Mouse (Mus musculus): ENCODE results near the gene Aox1. TPM values are rescaled to one million over a fixed set of nuclear protein-coding genes. Genes with fewer than 3 reads are reported as not detected.

The Aox1 gene
- polyA plus RNA-seq, 1 experiment from 2014 or later, result 0.10 TPM

GRCm38 (mm10) chr1:58069181-58069580 is 39.5 kb downstream of the Aox1 start:
- no peak overlapping the region for H3K4me2 ChIP-seq
- H3K27me3 ChIP-seq, result no peaks in the 10 kb centered on the region
- no peak overlapping the region for H3K9ac ChIP-seq
- no peaks in the 10 kb centered on the region for H3K4me1 ChIP-seq (replicated peaks)
- no peak overlapping the region for H3K4me3 ChIP-seq
- H3K27ac ChIP-seq (replicated peaks), result no peak overlapping the region
- WGBS, result 88% methylated on average over 6 of the region's 6 CpGs
- H3K9me3 ChIP-seq, result no peaks in the 10 kb centered on the region
- ATAC-seq (ENCODE audit: low read depth), result no peak
- no peaks in the 10 kb centered on the region for H3K36me3 ChIP-seq

- no peaks in the 10 kb centered on the region for H3K36me3 ChIP-seq
- no peak overlapping the region for H3K4me3 ChIP-seq
- H3K9me3 ChIP-seq, result no peaks in the 10 kb centered on the region
- no peak overlapping the region for H3K27ac ChIP-seq (replicated peaks)
- no peak overlapping the region for H3K9ac ChIP-seq
- no peak overlapping the region for H3K4me2 ChIP-seq
- 89% methylated on average over 11 of the region's 11 CpGs for WGBS
- no peak for ATAC-seq (ENCODE audit: low read depth)
- no peaks in the 10 kb centered on the region for H3K4me1 ChIP-seq (replicated peaks)
- H3K27me3 ChIP-seq, result no peaks in the 10 kb centered on the region
Measured at GRCm38 (mm10) chr1:58070091-58070490, 40.4 kb downstream of the Aox1 start.

GRCm38 (mm10) chr1:58071006-58071405 is 41.3 kb downstream of the Aox1 start:
- Histone ChIP-seq H3K36me3 (no peaks in the 10 kb centered on the region), H3K9ac (no peak overlapping the region), H3K27ac (replicated peaks) (no peak overlapping the region), H3K27me3 (no peaks in the 10 kb centered on the region), H3K9me3 (no peaks in the 10 kb centered on the region), H3K4me3 (no peak overlapping the region), H3K4me2 (no peak overlapping the region), H3K4me1 (replicated peaks) (no peaks in the 10 kb centered on the region)
- 87% methylated on average over 9 of the region's 9 CpGs for WGBS
- ATAC-seq (ENCODE audit: low read depth), result no peak

GRCm38 (mm10) chr1:58071509-58071908 is 41.8 kb downstream of the Aox1 start:
- Histone ChIP-seq H3K9me3 (no peaks in the 10 kb centered on the region), H3K4me2 (no peak overlapping the region), H3K36me3 (no peaks in the 10 kb centered on the region), H3K27me3 (no peaks in the 10 kb centered on the region), H3K9ac (no peak overlapping the region), H3K4me1 (replicated peaks) (no peaks in the 10 kb centered on the region), H3K4me3 (no peak overlapping the region), H3K27ac (replicated peaks) (no peak overlapping the region)
- no peak for ATAC-seq (ENCODE audit: low read depth)
- WGBS, result 97% methylated on average over 1 of the region's 1 CpGs

- Histone ChIP-seq H3K27ac (replicated peaks) (no peak overlapping the region), H3K36me3 (no peaks in the 10 kb centered on the region), H3K4me1 (replicated peaks) (no peaks in the 10 kb centered on the region), H3K9ac (no peak overlapping the region), H3K4me2 (no peak overlapping the region), H3K9me3 (no peaks in the 10 kb centered on the region), H3K4me3 (no peak overlapping the region), H3K27me3 (no peaks in the 10 kb centered on the region)
- WGBS, result 64% methylated on average over 2 of the region's 2 CpGs
- ATAC-seq (ENCODE audit: low read depth), result no peak
Measured at GRCm38 (mm10) chr1:58072416-58072815, 42.7 kb downstream of the Aox1 start.

- no peak for ATAC-seq (ENCODE audit: low read depth)
- Histone ChIP-seq H3K27ac (replicated peaks) (no peak overlapping the region), H3K4me1 (replicated peaks) (no peaks in the 10 kb centered on the region), H3K4me3 (no peak overlapping the region), H3K9me3 (no peaks in the 10 kb centered on the region), H3K36me3 (no peaks in the 10 kb centered on the region), H3K4me2 (no peak overlapping the region), H3K9ac (no peak overlapping the region), H3K27me3 (no peaks in the 10 kb centered on the region)
- WGBS, result 73% methylated on average over 12 of the region's 12 CpGs
Measured at GRCm38 (mm10) chr1:58072991-58073730, 43.4 kb downstream of the Aox1 start.

GRCm38 (mm10) chr1:58074266-58074665 is 44.5 kb downstream of the Aox1 start:
- no peaks in the 10 kb centered on the region for H3K27me3 ChIP-seq
- ATAC-seq (ENCODE audit: low read depth), result no peak
- 92% methylated on average over 2 of the region's 2 CpGs for WGBS

GRCm38 (mm10) chr1:58077882-58078281 is 48.2 kb downstream of the Aox1 start:
- no peak overlapping the region for H3K4me3 ChIP-seq

More at GRCm38 (mm10) chr1:58074266-58074665, 44.5 kb downstream of the Aox1 start:
- H3K9ac ChIP-seq, result no peak overlapping the region
- H3K4me2 ChIP-seq, result no peak overlapping the region
- H3K36me3 ChIP-seq, result no peaks in the 10 kb centered on the region
- no peak overlapping the region for H3K27ac ChIP-seq (replicated peaks)
- H3K9me3 ChIP-seq, result no peaks in the 10 kb centered on the region
- no peaks in the 10 kb centered on the region for H3K4me1 ChIP-seq (replicated peaks)
- no peak overlapping the region for H3K4me3 ChIP-seq

GRCm38 (mm10) chr1:58078390-58078789 is 48.7 kb downstream of the Aox1 start:
- ATAC-seq (ENCODE audit: low read depth), result no peak
- Histone ChIP-seq H3K36me3 (no peaks in the 10 kb centered on the region), H3K9ac (no peak overlapping the region), H3K4me2 (no peak overlapping the region), H3K27me3 (no peaks in the 10 kb centered on the region), H3K4me3 (no peak overlapping the region), H3K4me1 (replicated peaks) (no peaks in the 10 kb centered on the region), H3K27ac (replicated peaks) (no peak overlapping the region), H3K9me3 (no peaks in the 10 kb centered on the region)
- WGBS, result 92% methylated on average over 7 of the region's 7 CpGs

More at GRCm38 (mm10) chr1:58077882-58078281, 48.2 kb downstream of the Aox1 start:
- Histone ChIP-seq H3K27ac (replicated peaks) (no peak overlapping the region), H3K9ac (no peak overlapping the region), H3K9me3 (no peaks in the 10 kb centered on the region), H3K36me3 (no peaks in the 10 kb centered on the region), H3K4me1 (replicated peaks) (no peaks in the 10 kb centered on the region), H3K4me2 (no peak overlapping the region), H3K27me3 (no peaks in the 10 kb centered on the region)
- ATAC-seq (ENCODE audit: low read depth), result no peak

- Histone ChIP-seq H3K27ac (replicated peaks) (no peak overlapping the region), H3K9ac (no peak overlapping the region), H3K36me3 (no peaks in the 10 kb centered on the region), H3K27me3 (no peaks in the 10 kb centered on the region), H3K4me2 (no peak overlapping the region), H3K4me3 (no peak overlapping the region), H3K9me3 (no peaks in the 10 kb centered on the region), H3K4me1 (replicated peaks) (no peaks in the 10 kb centered on the region)
- 93% methylated on average over 5 of the region's 5 CpGs for WGBS
- no peak for ATAC-seq (ENCODE audit: low read depth)
Measured at GRCm38 (mm10) chr1:58079689-58080088, 50.0 kb downstream of the Aox1 start.

GRCm38 (mm10) chr1:58080446-58080845 is 50.7 kb downstream of the Aox1 start:
- ATAC-seq (ENCODE audit: low read depth), result no peak
- H3K27ac ChIP-seq (replicated peaks), result no peak overlapping the region
- 89% methylated on average over 4 of the region's 4 CpGs for WGBS

GRCm38 (mm10) chr1:58081356-58081755 is 51.6 kb downstream of the Aox1 start:
- no peaks in the 10 kb centered on the region for H3K27me3 ChIP-seq
- H3K4me1 ChIP-seq (replicated peaks), result no peaks in the 10 kb centered on the region
- 85% methylated on average over 5 of the region's 5 CpGs for WGBS
- no peak overlapping the region for H3K4me3 ChIP-seq
- no peak overlapping the region for H3K27ac ChIP-seq (replicated peaks)
- no peak overlapping the region for H3K4me2 ChIP-seq
- no peak overlapping the region for H3K9ac ChIP-seq
- no peaks in the 10 kb centered on the region for H3K9me3 ChIP-seq
- no peaks in the 10 kb centered on the region for H3K36me3 ChIP-seq
- no peak for ATAC-seq (ENCODE audit: low read depth)

More at GRCm38 (mm10) chr1:58080446-58080845, 50.7 kb downstream of the Aox1 start:
- no peak overlapping the region for H3K9ac ChIP-seq
- no peaks in the 10 kb centered on the region for H3K27me3 ChIP-seq
- no peaks in the 10 kb centered on the region for H3K4me1 ChIP-seq (replicated peaks)
- H3K36me3 ChIP-seq, result no peaks in the 10 kb centered on the region
- H3K4me3 ChIP-seq, result no peak overlapping the region
- H3K4me2 ChIP-seq, result no peak overlapping the region
- H3K9me3 ChIP-seq, result no peaks in the 10 kb centered on the region

- Histone ChIP-seq H3K4me2 (no peak overlapping the region), H3K9me3 (no peaks in the 10 kb centered on the region), H3K9ac (no peak overlapping the region), H3K36me3 (no peaks in the 10 kb centered on the region), H3K27me3 (no peaks in the 10 kb centered on the region), H3K4me3 (no peak overlapping the region), H3K4me1 (replicated peaks) (no peaks in the 10 kb centered on the region), H3K27ac (replicated peaks) (no peak overlapping the region)
- no peak for ATAC-seq (ENCODE audit: low read depth)
- WGBS, result 58% methylated on average over 5 of the region's 5 CpGs
Measured at GRCm38 (mm10) chr1:58089316-58089715, 59.6 kb downstream of the Aox1 start.

All from neural tube, embryonic 13.5 days (tissue).